Mouse (Mus musculus): ENCODE measurements at regions not wholly inside any gene's neighbourhood (a gene's known extent, or its start where the extent isn't known, plus 50 kb on each side); places are given as distances from the start of the nearest gene placed in this dataset.

GRCm38 (mm10) chr9:87524890-87525684, 206.0 kb downstream of the Tbx18 start:
- H3K36me3 ChIP-seq (ENCODE audit: control insufficient read depth, insufficient read depth, low read length): no peaks in the 10 kb centered on the region

GRCm38 (mm10) chr9:87510683-87511082, 220.4 kb downstream of the Tbx18 start:
- no peaks in the 10 kb centered on the region for H3K27me3 ChIP-seq (ENCODE audit: control insufficient read depth, insufficient read depth, low read length)
- no peaks in the 10 kb centered on the region for H3K36me3 ChIP-seq (ENCODE audit: control insufficient read depth, insufficient read depth, low read length)
- no peak for DNase-seq (ENCODE audit: low spot score)
- H3K27ac ChIP-seq (replicated peaks; ENCODE audit: low read depth, low read length): no peak overlapping the region
- H3K4me2 ChIP-seq (replicated peaks; ENCODE audit: low read depth, low read length, severe bottlenecking): no peak overlapping the region
- H3K9me3 ChIP-seq (ENCODE audit: control insufficient read depth, low read length): no peaks in the 10 kb centered on the region
- H3K4me3 ChIP-seq (replicated peaks; ENCODE audit: low read length): no peak overlapping the region
- no peak overlapping the region for H3K9ac ChIP-seq (ENCODE audit: low read depth, low read length, severe bottlenecking)
- H3K4me1 ChIP-seq (ENCODE audit: control insufficient read depth, insufficient read depth, low read length): no peaks in the 10 kb centered on the region
- TF ChIP-seq POLR2A (IDR thresholded peaks at IDR 0.05; ENCODE audit: borderline replicate concordance, extremely low read depth, insufficient read depth, insufficient read length): no peak
- 70% methylated on average over 4 of the region's 4 CpGs for WGBS
- ATAC-seq (ENCODE audit: low FRiP score, low read depth): no peak

More at GRCm38 (mm10) chr9:87524890-87525684, 206.0 kb downstream of the Tbx18 start:
- no peak for ATAC-seq (ENCODE audit: low FRiP score, low read depth)
- Histone ChIP-seq H3K27me3 (ENCODE audit: control insufficient read depth, insufficient read depth, low read length) (no peaks in the 10 kb centered on the region), H3K9ac (ENCODE audit: low read depth, low read length, severe bottlenecking) (no peak overlapping the region), H3K4me3 (replicated peaks; ENCODE audit: low read length) (no peak overlapping the region), H3K9me3 (ENCODE audit: control insufficient read depth, low read length) (no peaks in the 10 kb centered on the region), H3K4me2 (replicated peaks; ENCODE audit: low read depth, low read length, severe bottlenecking) (no peak overlapping the region), H3K27ac (replicated peaks; ENCODE audit: low read depth, low read length) (no peak overlapping the region), H3K4me1 (ENCODE audit: control insufficient read depth, insufficient read depth, low read length) (no peaks in the 10 kb centered on the region)
- DNase-seq (ENCODE audit: low spot score): no peak
- TF ChIP-seq POLR2A (IDR thresholded peaks at IDR 0.05; ENCODE audit: borderline replicate concordance, extremely low read depth, insufficient read depth, insufficient read length): no peak
- WGBS: 69% methylated on average over 5 of the region's 5 CpGs

GRCm38 (mm10) chr9:87504673-87505385, 226.2 kb downstream of the Tbx18 start:
- no peak for TF ChIP-seq POLR2A (IDR thresholded peaks at IDR 0.05; ENCODE audit: borderline replicate concordance, extremely low read depth, insufficient read depth, insufficient read length)
- H3K27me3 ChIP-seq (ENCODE audit: control insufficient read depth, insufficient read depth, low read length): no peaks in the 10 kb centered on the region
- H3K36me3 ChIP-seq (ENCODE audit: control insufficient read depth, insufficient read depth, low read length): no peaks in the 10 kb centered on the region
- DNase-seq (ENCODE audit: low spot score) (no peak), ATAC-seq (ENCODE audit: low FRiP score, low read depth) (no peak)
- H3K4me2 ChIP-seq (replicated peaks; ENCODE audit: low read depth, low read length, severe bottlenecking): no peak overlapping the region
- H3K9ac ChIP-seq (ENCODE audit: low read depth, low read length, severe bottlenecking): no peak overlapping the region
- H3K9me3 ChIP-seq (ENCODE audit: control insufficient read depth, low read length): no peaks in the 10 kb centered on the region
- H3K4me1 ChIP-seq (ENCODE audit: control insufficient read depth, insufficient read depth, low read length): no peaks in the 10 kb centered on the region
- H3K27ac ChIP-seq (replicated peaks; ENCODE audit: low read depth, low read length): no peak overlapping the region
- 46% methylated on average over 10 of the region's 10 CpGs for WGBS
- no peak overlapping the region for H3K4me3 ChIP-seq (replicated peaks; ENCODE audit: low read length)

GRCm38 (mm10) chr9:87464141-87464540, 208.8 kb upstream of the Cep162 start:
- 73% methylated on average over 3 of the region's 3 CpGs for WGBS
- TF ChIP-seq POLR2A (IDR thresholded peaks at IDR 0.05; ENCODE audit: borderline replicate concordance, extremely low read depth, insufficient read depth, insufficient read length): no peak
- DNase-seq (ENCODE audit: low spot score): no peak
- H3K4me3 ChIP-seq (replicated peaks; ENCODE audit: low read length): no peak overlapping the region
- H3K4me1 ChIP-seq (ENCODE audit: control insufficient read depth, insufficient read depth, low read length): peaks cover 3% of the 10 kb centered on the region; the same call in 1 of the 2 replicates
- no peaks in the 10 kb centered on the region for H3K27me3 ChIP-seq (ENCODE audit: control insufficient read depth, insufficient read depth, low read length)
- no peak for ATAC-seq (ENCODE audit: low FRiP score, low read depth)
- no peak overlapping the region for H3K4me2 ChIP-seq (replicated peaks; ENCODE audit: low read depth, low read length, severe bottlenecking)
- no peak overlapping the region for H3K27ac ChIP-seq (replicated peaks; ENCODE audit: low read depth, low read length)
- no peaks in the 10 kb centered on the region for H3K9me3 ChIP-seq (ENCODE audit: control insufficient read depth, low read length)
- no peaks in the 10 kb centered on the region for H3K36me3 ChIP-seq (ENCODE audit: control insufficient read depth, insufficient read depth, low read length)
- H3K9ac ChIP-seq (ENCODE audit: low read depth, low read length, severe bottlenecking): no peak overlapping the region

DNA sequence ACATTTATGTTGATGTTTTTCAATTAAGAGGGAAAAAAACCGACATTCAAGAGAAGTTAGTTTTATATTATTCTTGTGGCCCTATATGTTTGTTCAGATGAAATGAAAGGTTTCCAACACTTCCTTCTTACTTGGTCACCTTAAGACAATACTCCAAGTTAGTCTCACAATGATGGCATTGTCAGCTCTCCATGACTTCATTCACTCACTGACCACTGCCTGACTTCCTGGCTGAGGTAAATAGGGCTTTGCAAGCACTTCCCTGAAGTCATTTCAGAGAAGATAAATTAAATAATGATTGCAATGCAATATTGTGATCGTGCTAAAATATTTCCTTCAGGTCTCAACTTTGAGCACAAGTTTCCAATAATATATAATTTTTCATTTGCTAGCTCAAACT, 197.9 kb upstream of the Cep162 start:
- Histone ChIP-seq H3K9me3 (ENCODE audit: control insufficient read depth, low read length) (no peaks in the 10 kb centered on the region), H3K27me3 (ENCODE audit: control insufficient read depth, insufficient read depth, low read length) (no peaks in the 10 kb centered on the region), H3K4me3 (replicated peaks; ENCODE audit: low read length) (no peak overlapping the region), H3K9ac (ENCODE audit: low read depth, low read length, severe bottlenecking) (no peak overlapping the region), H3K4me1 (ENCODE audit: control insufficient read depth, insufficient read depth, low read length) (no peaks in the 10 kb centered on the region), H3K27ac (replicated peaks; ENCODE audit: low read depth, low read length) (no peak overlapping the region), H3K36me3 (ENCODE audit: control insufficient read depth, insufficient read depth, low read length) (no peaks in the 10 kb centered on the region), H3K4me2 (replicated peaks; ENCODE audit: low read depth, low read length, severe bottlenecking) (no peak overlapping the region)
- DNase-seq (ENCODE audit: low spot score) (no peak), ATAC-seq (ENCODE audit: low FRiP score, low read depth) (no peak)
- no peak for TF ChIP-seq POLR2A (IDR thresholded peaks at IDR 0.05; ENCODE audit: borderline replicate concordance, extremely low read depth, insufficient read depth, insufficient read length)
- 48% methylated on average over 2 of the region's 2 CpGs for WGBS

Measured in limb, embryonic 14.5 days (tissue).